Mouse (Mus musculus) layer of hippocampus, adult 8-10 months (tissue): ENCODE results near the gene Ankfy1. TPM values are rescaled to one million over a fixed set of nuclear protein-coding genes. Genes with fewer than 3 reads are reported as not detected.
"Not testable (repeated sequence)": the region's sequence is repeated elsewhere in the genome, so short reads cannot be mapped to it uniquely, and the experiment has no call there.

Source experiments
- DNase-seq, 2 experiments: peaks; one replicate each; pipeline ENCODE4 v3.0.0; 2022; ENCODE audit warnings: low spot score in 2 of 2
- total RNA-seq, 4 experiments: library from RNA; stranded (reverse); gene quantifications; 2 replicates each; pipeline ENCODE4 v1.2.4; 2022

Gene Ankfy1
- total RNA-seq, 4 experiments from 2014 or later = 35.8 to 46.2 (median 41.8) TPM

DNA sequence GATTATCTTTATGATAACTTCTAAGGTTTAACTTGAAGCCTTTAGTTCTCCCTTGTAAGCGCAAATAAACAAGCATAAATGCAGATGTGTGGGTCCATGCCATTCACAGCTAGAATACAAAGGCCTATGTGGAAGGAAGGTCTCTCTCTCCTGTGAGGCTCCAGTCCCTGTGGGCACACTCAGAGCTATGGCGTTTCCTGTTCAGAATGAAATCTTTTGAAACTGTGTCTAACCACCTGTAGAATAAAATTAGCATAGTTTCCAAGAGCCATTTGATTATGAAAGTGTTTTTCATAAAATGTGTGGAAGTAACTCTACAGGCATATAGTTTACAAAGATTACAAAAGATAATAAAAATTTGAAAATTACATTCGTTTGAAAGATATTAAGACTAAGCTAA is 28.4 kb downstream of the Ankfy1 start:
- no peak for DNase-seq

DNA sequence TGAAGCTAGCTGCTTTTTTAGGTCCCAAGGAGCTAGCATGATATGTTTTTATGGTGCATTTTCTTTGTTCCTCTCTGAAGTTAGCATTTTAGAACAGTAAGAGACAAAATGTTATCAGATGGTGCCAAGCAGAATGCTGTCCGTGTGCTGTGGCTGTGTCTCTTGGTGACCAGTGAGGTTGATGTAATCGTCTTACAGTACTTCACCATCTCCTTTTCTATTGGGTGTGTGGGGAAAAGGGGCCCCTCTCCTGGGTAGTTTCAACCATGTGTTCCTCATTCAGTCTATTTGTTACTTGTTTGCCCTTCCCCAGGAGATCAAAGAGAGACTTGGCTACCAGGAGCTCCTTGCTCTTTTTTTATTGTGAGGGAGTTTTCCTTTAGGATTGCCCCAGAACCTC is 33.4 kb downstream of the Ankfy1 start:
- no peak for DNase-seq

DNA sequence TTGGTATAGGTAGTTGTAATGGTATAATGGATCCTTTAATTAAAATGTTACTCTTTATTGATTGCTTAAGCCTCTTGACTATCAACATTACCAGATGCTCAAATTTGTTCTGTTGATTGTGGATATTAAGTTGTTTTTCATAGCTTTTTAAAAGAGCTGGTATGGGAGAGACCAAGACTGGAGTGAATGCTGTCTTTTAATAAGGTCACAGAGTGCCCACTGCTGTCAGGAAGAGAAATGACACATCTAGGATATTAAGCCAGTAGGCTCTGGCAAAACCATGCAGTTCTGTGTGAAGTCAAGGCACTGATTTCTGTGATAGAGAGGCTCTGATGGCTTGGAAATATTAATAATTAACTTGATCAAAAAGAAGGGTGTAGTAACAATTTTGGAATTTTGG is 34.1 kb downstream of the Ankfy1 start:
- no peak for DNase-seq

DNA sequence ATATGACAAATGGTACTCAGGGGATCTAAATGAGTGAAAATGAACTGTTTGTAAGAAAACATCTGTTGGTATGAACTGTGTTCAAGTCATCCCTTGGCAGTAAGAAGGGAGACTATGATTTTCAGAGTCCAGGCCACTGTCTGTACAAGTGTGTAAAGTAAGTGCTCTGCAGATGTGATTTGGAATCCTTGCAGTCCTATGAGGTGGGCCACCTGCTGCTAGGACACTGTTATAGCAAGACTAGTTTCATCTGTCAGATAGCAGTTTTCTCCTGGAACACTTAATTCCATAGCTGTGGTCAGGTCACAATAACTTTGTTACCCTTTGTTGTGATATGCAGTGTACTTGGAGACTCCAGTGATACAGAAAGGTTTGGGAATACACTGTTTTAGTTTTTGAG is 36.2 kb downstream of the Ankfy1 start:
- no peak for DNase-seq

DNA sequence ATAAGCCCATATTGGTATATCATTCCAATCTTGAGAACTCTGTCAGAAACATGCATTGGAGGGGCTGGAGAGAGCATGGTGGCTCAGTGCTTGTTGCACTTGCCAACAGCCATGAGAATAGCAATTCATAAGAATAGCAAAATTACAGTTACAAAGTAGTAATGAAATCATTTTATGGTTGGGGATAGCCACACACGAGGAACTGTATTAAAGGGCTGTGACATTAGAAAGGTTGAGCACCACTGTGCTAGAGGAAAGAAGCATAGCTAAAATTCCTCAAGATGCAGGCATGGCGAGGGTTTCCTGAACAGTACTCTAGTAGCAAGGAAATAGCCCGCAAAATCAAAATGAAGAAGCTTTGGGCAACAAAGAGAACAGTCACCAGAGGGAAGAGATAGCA is 43.9 kb downstream of the Ankfy1 start:
- no peak for DNase-seq

DNA sequence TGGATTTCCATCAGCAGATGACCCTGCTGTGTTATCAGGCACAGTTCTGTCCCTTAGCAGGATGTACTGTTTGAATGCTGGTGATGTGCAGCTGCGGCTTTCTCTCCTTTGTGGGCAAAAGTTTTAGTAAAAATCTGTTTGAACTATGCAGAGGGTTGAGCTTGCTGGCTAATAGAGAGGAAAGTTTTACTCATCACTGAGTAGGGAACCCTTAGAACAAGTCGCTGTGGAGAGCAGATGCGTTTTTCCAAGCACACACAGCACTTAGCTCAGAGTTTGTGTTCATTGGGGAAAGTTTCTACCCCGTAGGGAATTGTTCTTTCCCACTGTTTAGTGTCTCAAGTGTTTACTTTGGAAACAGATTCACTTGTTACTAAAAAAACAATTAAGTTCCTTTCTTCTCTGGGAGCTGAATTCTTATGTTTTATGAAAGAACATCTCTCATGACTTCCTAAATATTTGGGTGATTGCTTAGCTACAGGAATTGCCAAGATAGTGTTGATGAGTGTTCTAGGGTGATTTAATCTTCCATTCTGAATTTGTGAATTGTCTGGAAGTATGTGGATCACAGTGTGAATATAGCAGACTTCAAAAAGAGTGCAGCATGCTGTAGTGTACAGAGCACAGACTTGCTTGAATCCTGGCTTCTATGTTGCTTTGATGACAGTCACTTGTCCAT is 45.2 kb downstream of the Ankfy1 start:
- DNase-seq = no peak

DNA sequence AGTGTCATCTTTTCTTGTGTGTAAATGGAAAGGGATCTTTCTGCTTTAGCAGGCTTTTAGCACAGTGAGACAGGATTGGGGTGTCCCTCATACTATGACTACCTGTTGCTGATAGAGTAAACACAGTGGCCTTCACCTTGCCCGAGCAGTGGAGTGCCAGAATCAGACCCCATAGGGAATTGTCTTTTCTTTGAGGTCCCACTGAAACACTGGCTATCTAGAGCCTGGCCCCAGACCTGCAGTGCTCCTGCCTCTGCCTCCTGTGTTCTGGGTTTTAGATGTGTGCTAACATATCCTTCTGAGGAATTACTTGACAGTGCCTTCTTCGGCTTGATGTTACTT is 45.7 kb downstream of the Ankfy1 start:
- no peak for DNase-seq

DNA sequence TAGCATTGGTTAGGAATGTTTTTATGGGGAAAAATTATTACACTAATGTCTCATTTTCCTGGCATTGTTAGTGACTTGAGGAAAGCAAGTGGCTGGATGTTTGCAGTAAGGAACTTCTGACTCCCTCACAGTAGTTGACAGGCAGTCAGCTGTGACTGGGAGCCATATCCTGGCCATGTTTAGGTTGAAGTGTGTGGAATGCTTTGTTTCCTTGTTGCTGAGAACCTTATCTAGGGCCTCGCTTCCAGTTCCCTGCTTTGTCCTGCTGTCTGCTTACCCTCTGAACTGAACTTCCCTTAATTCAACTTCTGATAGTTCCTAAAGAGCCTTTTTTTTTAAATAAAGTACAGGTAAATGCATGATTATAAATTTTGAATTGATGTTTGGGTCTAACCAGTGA is 46.5 kb downstream of the Ankfy1 start:
- DNase-seq = no peak

DNA sequence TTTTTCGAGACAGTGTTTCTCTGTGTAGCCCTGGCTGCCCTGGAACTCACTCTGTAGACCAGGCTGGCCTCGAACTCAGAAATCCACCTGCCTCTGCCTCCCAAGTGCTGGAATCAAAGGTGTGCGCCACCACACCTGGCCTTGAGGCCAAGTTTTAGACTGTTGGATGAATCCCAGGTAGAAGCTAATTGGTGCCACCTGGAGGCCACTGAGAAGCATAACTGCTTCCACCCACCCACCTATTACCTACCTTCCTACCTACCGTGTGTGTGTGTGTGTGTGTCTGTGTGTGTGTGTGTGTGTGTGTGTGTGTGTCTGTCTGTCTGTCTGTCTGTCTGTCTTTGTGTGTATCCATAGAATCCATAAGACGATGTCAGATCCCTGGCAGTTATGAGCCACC is 47.7 kb downstream of the Ankfy1 start:
- not testable (repeated sequence) for DNase-seq

DNA sequence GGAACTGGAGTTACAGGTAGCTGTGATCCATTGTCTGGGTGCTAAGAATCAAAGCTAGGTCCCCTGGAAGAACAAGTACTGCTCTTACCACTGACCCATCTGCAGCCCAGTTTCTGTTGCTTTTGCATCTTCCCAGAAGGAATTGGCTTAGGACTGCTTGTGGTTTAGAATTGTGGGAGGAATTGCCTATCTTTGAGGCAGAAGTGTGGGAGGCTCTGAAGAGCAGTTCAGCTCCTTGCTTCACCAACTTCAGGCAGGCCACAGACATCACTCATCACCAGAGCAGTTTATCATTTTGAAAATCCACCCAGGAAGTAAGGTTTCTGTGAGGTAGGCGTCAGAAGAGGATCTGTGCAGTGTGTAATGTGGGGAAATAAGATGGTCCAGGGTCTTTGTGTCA is 49.2 kb downstream of the Ankfy1 start:
- no peak for DNase-seq

DNA sequence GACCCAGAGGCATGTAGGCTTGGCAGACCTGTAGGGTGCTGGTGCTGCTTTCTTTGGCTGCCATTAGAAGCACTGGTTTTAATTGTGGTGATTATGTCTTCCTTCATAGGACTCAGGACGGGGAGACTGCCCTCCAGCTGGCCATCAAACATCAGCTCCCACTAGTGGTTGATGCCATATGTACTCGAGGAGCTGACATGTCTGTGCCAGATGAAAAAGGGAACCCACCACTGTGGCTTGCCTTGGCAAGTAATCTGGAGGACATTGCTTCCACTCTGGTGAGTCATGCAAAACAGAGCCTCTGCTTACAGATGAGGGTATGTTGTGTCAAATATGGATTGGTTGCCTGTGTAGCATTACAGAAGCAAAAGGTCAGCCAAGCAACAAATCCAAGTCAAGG is 62.1 kb downstream of the Ankfy1 start:
- no peak for DNase-seq

DNA sequence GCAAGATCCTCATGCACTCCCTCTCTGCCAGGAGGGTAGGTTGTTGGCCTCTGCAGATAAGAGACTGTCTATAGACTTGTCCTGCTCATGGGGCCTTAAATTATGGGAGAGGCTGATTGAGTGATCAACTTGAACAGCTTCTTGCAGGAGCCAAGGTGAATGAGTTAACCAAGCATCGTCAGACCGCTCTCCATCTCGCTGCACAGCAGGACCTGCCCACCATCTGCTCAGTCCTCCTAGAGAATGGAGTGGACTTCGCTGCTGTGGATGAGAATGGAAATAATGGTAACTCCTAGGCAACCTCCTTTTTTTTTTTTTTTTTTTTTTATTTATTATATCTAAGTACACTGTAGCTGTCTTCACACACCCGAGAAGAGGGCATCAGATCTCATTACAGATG is 68.5 kb downstream of the Ankfy1 start:
- no peak for DNase-seq

DNA sequence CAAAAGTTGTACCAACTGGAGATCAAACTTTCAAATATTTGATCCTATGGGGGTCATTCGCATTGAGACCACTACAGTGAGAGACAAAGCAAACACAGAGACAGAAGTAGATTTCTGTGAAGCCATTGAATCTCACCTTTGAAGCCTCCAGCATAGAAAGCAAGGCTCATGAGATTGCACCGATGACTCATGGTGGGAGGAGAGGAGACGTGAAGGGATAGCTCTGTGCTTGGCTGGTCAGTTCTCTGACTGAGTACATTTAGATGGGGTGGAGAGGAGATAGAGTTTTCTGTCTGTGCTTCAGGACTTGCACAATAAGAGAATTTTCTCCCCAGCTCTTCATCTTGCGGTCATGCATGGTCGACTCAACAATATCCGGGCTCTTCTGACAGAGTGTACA is 69.8 kb downstream of the Ankfy1 start:
- no peak for DNase-seq

DNA sequence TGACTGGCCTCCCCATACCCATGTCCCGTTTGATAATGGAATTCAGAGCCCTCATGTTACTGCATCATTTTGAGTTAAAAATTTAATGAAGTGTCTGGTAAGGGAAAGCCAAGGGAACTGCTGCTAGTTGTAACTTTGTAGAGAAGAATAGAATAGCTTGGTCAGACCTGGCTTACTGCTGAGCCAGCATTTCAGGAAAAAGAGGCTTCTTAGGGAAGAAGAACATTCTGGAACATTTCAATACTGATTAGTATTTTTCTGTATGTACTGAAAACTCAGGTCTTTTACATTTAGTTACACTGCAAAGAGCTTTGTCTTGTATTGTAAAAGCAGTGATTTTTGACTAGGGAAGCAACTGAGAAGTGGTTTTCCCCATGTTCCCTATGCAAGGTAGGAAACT is 71.0 kb downstream of the Ankfy1 start:
- no peak for DNase-seq

DNA sequence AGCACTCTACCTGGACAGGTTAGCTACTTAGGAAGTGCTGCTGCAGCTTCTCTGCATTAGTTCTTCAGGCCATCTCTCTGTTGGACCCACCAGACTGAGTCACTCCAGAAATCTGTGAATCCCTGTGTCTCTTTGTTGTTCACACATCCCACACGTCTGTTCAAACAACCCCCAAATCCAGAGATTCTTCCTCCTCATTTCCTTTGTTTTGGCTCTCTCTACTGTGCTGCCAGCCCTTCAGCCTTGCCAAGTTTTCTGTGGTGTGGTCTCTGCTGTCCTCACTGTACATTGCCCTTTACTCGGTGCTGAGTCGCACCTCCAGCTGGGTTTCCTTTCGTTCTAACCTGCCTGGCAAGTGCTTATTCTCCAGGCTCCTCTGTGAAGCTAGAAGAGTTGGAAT is 74.5 kb downstream of the Ankfy1 start:
- no peak for DNase-seq

DNA sequence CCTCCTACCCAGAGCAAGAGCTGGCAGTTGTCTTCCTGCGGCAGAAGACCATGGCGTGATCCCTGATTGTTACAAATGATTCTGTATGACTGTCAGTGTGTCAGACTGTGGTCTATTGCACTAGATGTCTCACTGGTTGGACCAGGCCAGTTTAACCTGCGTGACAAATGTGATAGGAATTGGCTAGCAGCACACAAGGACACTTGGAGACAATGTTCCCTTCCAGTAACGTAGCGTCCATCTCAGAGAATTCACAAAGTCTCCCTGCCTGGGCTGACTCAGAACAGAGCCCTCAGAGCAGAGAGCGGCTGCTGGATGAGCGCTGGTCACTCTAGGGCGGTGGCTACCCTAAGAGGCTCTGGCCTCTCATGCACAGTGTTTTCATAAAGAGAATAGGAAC is 77.9 kb downstream of the Ankfy1 start:
- DNase-seq = no peak

DNA sequence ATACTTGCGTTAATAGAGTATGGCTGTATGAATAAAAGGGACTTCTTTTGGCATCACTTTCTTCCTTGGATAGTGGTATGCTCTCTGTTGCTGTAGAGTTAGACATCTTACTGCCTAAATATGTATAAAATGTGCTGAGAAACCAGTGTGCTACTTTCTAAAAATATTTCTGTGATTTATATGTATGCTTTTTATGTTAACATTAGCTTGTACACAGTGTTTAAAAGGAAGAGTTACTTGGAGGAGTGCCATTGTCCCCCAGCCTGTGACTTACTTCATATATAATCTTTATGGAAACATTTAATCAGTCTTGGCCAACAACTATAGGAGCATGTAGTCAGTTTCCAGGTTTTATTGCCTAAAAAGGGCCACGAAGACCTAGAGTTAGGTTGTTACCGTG is 79.3 kb downstream of the Ankfy1 start:
- no peak for DNase-seq

DNA sequence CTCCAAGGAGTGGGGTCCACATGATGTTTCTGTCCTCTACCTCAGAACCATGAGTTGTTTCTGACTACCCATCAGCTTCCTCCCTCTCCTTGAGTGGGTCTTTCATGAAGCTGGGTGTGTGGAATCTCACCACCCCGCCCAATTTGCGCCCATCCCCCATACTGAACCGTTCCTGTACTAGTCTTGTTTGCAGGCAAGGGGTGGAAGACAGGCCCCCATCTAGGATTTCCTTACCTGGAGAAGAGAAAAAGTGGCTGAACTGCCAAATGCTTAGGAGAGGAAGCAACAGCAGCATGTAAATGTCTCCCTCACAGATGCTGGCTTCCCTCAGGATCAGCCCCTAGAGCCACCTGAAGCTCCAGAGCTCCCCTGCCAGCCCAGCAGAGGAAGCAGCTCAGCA is 80.5 kb downstream of the Ankfy1 start:
- DNase-seq = no peak

DNA sequence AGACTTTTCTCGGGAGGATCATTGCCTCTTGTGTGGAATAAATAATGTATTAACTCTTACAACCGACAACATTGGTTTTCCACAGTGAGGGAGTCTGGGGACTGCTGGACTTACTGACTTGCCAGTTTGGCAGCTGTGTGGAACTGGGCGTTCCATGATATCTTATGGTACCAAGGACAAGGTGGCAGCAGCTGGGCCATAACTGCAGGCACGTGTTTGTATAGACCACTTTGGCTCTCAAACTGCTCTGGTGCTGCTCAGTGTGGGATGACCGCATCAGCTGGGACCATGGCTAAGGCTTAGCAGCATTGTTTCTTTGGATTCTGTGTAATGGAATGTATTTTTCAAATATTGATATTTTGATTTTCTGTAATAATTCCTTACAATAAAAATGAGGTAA is 81.0 kb downstream of the Ankfy1 start:
- DNase-seq = no peak

DNA sequence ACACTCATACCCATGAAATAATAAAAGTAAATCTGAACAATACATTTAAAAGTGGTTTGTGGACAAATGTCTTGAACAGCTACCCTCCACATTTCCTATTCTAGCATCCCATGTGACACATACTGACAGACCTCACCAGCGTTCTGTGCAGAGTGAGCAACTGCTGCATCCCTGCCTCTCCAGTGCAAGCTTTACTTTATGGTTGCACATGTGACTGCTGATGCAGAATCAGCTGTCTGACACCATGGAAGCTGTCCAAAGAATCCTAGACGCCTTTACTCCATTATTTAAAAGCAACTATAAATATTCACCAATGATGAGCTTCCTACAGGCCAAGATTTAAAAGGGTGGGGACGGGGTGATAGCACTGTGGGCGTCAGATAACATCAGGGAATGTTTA is 81.7 kb downstream of the Ankfy1 start:
- DNase-seq = no peak

DNA sequence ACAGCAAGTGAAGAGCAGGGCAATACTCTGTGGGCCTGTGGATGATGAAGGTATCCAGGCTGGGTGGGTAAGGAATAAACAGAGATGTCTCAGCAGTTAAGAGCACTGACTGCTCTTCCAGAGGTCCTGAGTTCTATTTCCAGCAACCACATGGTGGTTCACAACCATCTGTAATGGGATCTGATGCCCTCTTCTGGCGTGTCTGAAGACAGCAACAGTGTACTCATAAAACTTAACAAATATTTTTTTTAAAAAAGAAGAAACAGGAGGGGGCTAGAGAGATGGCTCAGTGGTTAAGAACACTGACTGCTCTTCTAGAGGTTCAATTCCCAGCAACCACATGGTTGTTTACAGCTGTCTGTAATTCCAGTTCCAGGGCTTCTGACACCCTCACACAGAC is 82.8 kb downstream of the Ankfy1 start:
- not testable (repeated sequence) for DNase-seq

DNA sequence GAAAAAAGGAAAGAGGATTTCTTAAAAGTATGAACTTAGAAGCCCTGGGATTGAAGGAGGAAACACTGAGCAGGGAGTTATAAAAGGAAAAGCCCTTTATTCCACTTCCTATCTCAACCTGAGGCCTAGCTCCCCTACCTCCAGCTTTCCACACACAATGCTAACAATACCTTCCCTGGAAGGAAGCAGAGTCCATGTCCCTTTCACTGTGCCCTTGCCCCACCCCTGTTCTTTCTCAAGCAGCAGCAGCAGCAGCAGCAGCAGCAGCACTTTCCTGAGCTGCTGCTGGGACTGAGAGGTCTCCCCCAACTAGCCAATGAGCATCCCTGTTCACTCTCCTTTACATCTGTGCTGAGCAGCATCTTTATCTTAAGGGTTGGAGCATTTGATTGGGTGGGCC is 89.2 kb downstream of the Ankfy1 start:
- no peak for DNase-seq

DNA sequence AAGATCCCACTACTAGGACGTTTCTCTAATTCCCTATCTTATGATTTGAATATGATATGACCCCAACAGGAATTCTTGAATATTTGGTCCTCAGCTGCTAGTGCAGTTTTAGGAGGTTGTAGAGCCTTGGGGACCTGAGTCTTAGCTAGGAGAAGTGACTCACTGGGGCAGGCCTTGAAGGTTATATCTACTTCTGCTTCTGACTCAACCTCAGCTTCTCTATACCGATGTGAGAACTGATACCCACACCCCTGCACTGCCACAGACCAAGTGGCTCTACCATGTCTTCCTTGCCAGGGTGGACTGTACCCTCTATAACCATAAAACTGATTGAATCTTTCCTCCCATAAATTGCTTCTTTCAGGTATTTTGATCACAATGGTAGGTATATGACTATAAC is 92.3 kb downstream of the Ankfy1 start:
- DNase-seq = no peak

DNA sequence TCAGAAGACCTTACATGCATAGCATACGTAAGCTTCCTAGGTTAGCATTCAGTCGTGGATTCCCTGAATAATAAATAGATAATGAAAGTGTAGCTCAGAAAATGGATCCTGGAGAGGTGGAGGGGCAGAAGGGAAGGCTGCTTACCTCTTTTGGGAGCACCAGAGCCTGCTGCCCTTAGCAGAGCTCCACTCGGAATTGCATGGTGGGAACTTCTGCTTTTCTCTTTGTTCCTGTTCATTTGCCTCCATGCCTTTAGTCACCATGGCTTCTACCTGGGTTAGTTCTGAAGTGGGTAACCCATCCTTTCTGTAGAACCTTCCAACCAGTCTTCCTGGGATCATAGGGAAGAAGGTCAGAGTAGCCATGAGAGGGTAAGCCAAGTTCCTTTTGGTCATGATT is 92.7 kb downstream of the Ankfy1 start:
- no peak for DNase-seq
